19 mouse cellular contexts compared by ENCODE assay signal in genomic region chr11:19952963-19953362, GRCm38 (mm10). TPM values are rescaled to one million over a fixed set of nuclear protein-coding genes. Genes with fewer than 3 reads are reported as not detected.
DNase-seq lines count a peak whose midpoint lies in the region; ATAC-seq and TF ChIP-seq lines count a peak whose summit lies in the region.
"Had no signal": no experiment of that assay in that cellular context is flagged by ENCODE, and none has a peak within 500 bp of the region (broad histone marks: within the 10 kb centered on the region; RNA-seq: fewer than 3 reads in every experiment).

No protein-coding gene starts in this region.

- H3K9me3 ChIP-seq in heart, embryonic 10.5 days = no peaks in the 10 kb centered on the region
- no peaks in the 10 kb centered on the region for H3K9me3 ChIP-seq in MEL (replicated peaks; ENCODE audit: insufficient read depth, low read length)
- H3K9me3 ChIP-seq: embryonic facial prominence, embryonic 13.5 days; forebrain, embryonic 12.5 days; heart, embryonic 15.5 days; hindbrain, embryonic 13.5 days had no signal

- no peak for TF ChIP-seq CTCF in MEL (IDR thresholded peaks at IDR 0.05 in 2 of 3, conservative IDR thresholded peaks at IDR 0.05 in 1 of 3; ENCODE audit: control insufficient read depth in 1 of 3, insufficient read depth in 1 of 3, low read depth in 2 of 3, low read length in 3 of 3, poor library complexity in 1 of 3, severe bottlenecking in 1 of 3)

- H3K27ac ChIP-seq in heart, embryonic 10.5 days = 0 out of 2 replicates have a peak overlapping the region, but pooled peaks have one; percentile 56
- no peak overlapping the region for H3K27ac ChIP-seq in MEL (ENCODE audit: control insufficient read depth, low read depth, low read length)
- H3K27ac ChIP-seq: embryonic facial prominence, embryonic 13.5 days; forebrain, embryonic 12.5 days; heart, embryonic 15.5 days; hindbrain, embryonic 13.5 days; hindbrain, postnatal 0 days had no signal

- peak; percentile 54 for DNase-seq in cerebellum, adult 11-12 months
- DNase-seq in cerebellum, postnatal 36 days = no peak
- DNase-seq in heart, embryonic 10.5 days (ENCODE audit: low spot score) = no peak
- DNase-seq in heart, adult 9 months (ENCODE audit: low spot score in 2 of 2) = no peak
- DNase-seq in MEL (ENCODE audit: low read depth, low spot score) = peak; percentile 33
- no peak for DNase-seq in spleen, postnatal 36 days (ENCODE audit: low spot score in 2 of 2)
- DNase-seq: adrenal gland, postnatal 14 days; cerebellum, adult 9-10 months; gastrocnemius, postnatal 14 days; heart, postnatal 14 days had no signal

- WGBS in heart, embryonic 10.5 days = 14% methylated on average over 8 of the region's 8 CpGs

- TF ChIP-seq POLR2A in MEL (IDR thresholded peaks at IDR 0.05; ENCODE audit: control insufficient read depth in 1 of 2, insufficient read depth in 1 of 2, low read depth in 1 of 2, low read length in 2 of 2, poor library complexity in 1 of 2) = no peak

- no peak overlapping the region for H3K9ac ChIP-seq in MEL (ENCODE audit: control insufficient read depth, low read depth, low read length, poor library complexity, severe bottlenecking)
- H3K9ac ChIP-seq: embryonic facial prominence, embryonic 13.5 days; forebrain, embryonic 12.5 days; heart, embryonic 15.5 days; hindbrain, embryonic 13.5 days had no signal

- H3K4me3 ChIP-seq in heart, embryonic 10.5 days = no peak overlapping the region
- no peak overlapping the region for H3K4me3 ChIP-seq in MEL (ENCODE audit: control insufficient read depth in 1 of 2, insufficient read depth in 1 of 2, low read depth in 2 of 2, low read length in 2 of 2)
- H3K4me3 ChIP-seq: embryonic facial prominence, embryonic 13.5 days; forebrain, embryonic 12.5 days; heart, embryonic 15.5 days; hindbrain, embryonic 13.5 days had no signal

- ATAC-seq in megakaryocyte-erythroid progenitor cell, adult 5-6 weeks (replicated peaks; ENCODE audit: low FRiP score, low TSS enrichment, poor library complexity, severe bottlenecking) = peak; percentile 36
- ATAC-seq: activated CD4-positive, CD25-positive, alpha-beta regulatory T cell, adult 4 months; forebrain, embryonic 16.5 days; hindbrain, postnatal 0 days; Patski had no signal

- H3K79me2 ChIP-seq in MEL (ENCODE audit: control insufficient read depth, insufficient read depth, low read length, poor library complexity) = peaks cover 67% of the 10 kb centered on the region

- no peak for TF ChIP-seq RAD21 in MEL (IDR thresholded peaks at IDR 0.05; ENCODE audit: low read depth, low read length)

- TF ChIP-seq EP300 in MEL (IDR thresholded peaks at IDR 0.05; ENCODE audit: low read depth in 1 of 2, low read length in 2 of 2) = no peak

- H3K4me1 ChIP-seq in heart, embryonic 10.5 days = peaks cover 70% of the 10 kb centered on the region
- H3K4me1 ChIP-seq in MEL (ENCODE audit: control insufficient read depth in 1 of 2, insufficient read depth in 2 of 2, low read length in 2 of 2) = peaks cover 0 to 10% of the 10 kb centered on the region in 2 experiments; a peak in 2 of 4 replicates

- H3K36me3 ChIP-seq in heart, embryonic 10.5 days = 0 out of 2 replicates have a peak, but pooled peaks cover 5% of the 10 kb centered on the region
- H3K36me3 ChIP-seq in MEL (ENCODE audit: control insufficient read depth in 1 of 2, insufficient read depth in 2 of 2, low read length in 2 of 2) = peaks cover 3 to 11% of the 10 kb centered on the region in 2 experiments
- H3K36me3 ChIP-seq: embryonic facial prominence, embryonic 13.5 days; forebrain, embryonic 12.5 days; heart, embryonic 15.5 days; hindbrain, embryonic 13.5 days had no signal

- H3K27me3 ChIP-seq in heart, embryonic 10.5 days (ENCODE audit: insufficient read depth, poor library complexity, severe bottlenecking) = no peaks in the 10 kb centered on the region
- no peaks in the 10 kb centered on the region for H3K27me3 ChIP-seq in MEL (ENCODE audit: control insufficient read depth in 1 of 2, insufficient read depth in 2 of 2, low read length in 2 of 2)
- H3K27me3 ChIP-seq: embryonic facial prominence, embryonic 13.5 days; forebrain, embryonic 12.5 days; heart, embryonic 15.5 days; hindbrain, embryonic 13.5 days; Patski had no signal

TF ChIP-seq in MEL, 35 proteins besides CTCF, POLR2A, EP300 and RAD21:
- no peak for TF ChIP-seq MXI1 (IDR thresholded peaks at IDR 0.05; ENCODE audit: low read depth, low read length)
- TF ChIP-seq NELFE (IDR thresholded peaks at IDR 0.05; ENCODE audit: low read depth, low read length) = no peak
- no peak for TF ChIP-seq CHD1 (IDR thresholded peaks at IDR 0.05; ENCODE audit: low read depth, low read length)
- TF ChIP-seq ETS1 (IDR thresholded peaks at IDR 0.05; ENCODE audit: low read depth, low read length) = no peak
- TF ChIP-seq TBP (IDR thresholded peaks at IDR 0.05; ENCODE audit: low read depth, low read length) = no peak
- peak; percentile 83 for TF ChIP-seq ZKSCAN1 (IDR thresholded peaks at IDR 0.05; ENCODE audit: low read depth, low read length)
- TF ChIP-seq TCF12 (IDR thresholded peaks at IDR 0.05; ENCODE audit: low read depth, low read length) = no peak
- TF ChIP-seq SMC3 (IDR thresholded peaks at IDR 0.05; ENCODE audit: low read depth, low read length) = no peak
- no peak for TF ChIP-seq TAL1 (IDR thresholded peaks at IDR 0.05; ENCODE audit: low read length)
- TF ChIP-seq UBTF (IDR thresholded peaks at IDR 0.05; ENCODE audit: borderline replicate concordance, insufficient read depth, low read depth, low read length) = no peak
- TF ChIP-seq GATA1 (IDR thresholded peaks at IDR 0.05; ENCODE audit: low read depth, low read length) = peak; percentile 30; the same call in 1 of the 2 replicates
- TF ChIP-seq HCFC1 (IDR thresholded peaks at IDR 0.05; ENCODE audit: low read depth, low read length) = no peak
- no peak for TF ChIP-seq MEF2A (IDR thresholded peaks at IDR 0.05; ENCODE audit: extremely low read depth, insufficient replicate concordance, low read depth, low read length, poor library complexity, severe bottlenecking)
- no peak for TF ChIP-seq POLR2AphosphoS2 (IDR thresholded peaks at IDR 0.05; ENCODE audit: low read length)
- TF ChIP-seq MAFK (IDR thresholded peaks at IDR 0.05; ENCODE audit: borderline replicate concordance, low read depth, low read length) = no peak

RNA-seq across cellular contexts. Expression of gene Spred2, which starts 28.8 kb away (rescaled TPM):
- 4.4 and 6.7 TPM in 2 replicates for polyA plus RNA-seq in heart, embryonic 10.5 days (2016; fragmentation: Nextera tagmentation; extraction: Ambion mirVana)
- 7.8 and 10.8 TPM in 2 replicates for total RNA-seq in MEL (2012; rRNA removed)
- 10 to 100 TPM; 25.9 to 76.0 TPM for polyA plus RNA-seq in MEL (2012; ENCODE audit: insufficient read depth in 1 of 2, insufficient read length in 2 of 2, low read depth in 1 of 2, low replicate concordance in 2 of 2, missing spikeins in 1 of 2)
- total RNA-seq in megakaryocyte-erythroid progenitor cell, adult 5-6 weeks (2014; fragmentation: Nextera tagmentation) = 21.5 and 23.6 TPM in 2 replicates
- total RNA-seq in megakaryocyte-erythroid progenitor cell, adult 5-6 weeks (2017) = 4.6 and 5.4 TPM in 2 replicates

Comparison
In these comparisons a context has a peak if more than half of its experiments do, and no peak if none do; other contexts are left out.
1. DNase-seq: peak in cerebellum, adult 11-12 months (single experiment) and MEL (single experiment); none in cerebellum, postnatal 36 days (0 of 2), heart, embryonic 10.5 days (single experiment), heart, adult 9 months (0 of 2) and spleen, postnatal 36 days (0 of 2).